Mouse (Mus musculus) left cerebral cortex, adult 6 months (tissue): ENCODE data around the gene Ormdl1. TPM values are rescaled to one million over a fixed set of nuclear protein-coding genes. Genes with fewer than 3 reads are reported as not detected.

Experiments
- long read RNA-seq, 2 experiments: library from polyadenylated mRNA; unstranded; transcript quantifications; one replicate each; pipeline ENCODE4 v2.0.0; 2019 to 2020
- polyA plus RNA-seq: library from polyadenylated mRNA; unstranded; fragments of <200 nt; fragmentation: Nextera tagmentation; gene quantifications from 2 replicates; pipeline ENCODE4 v1.2.3, GENCODE M21; 2021

Gene Ormdl1
- 12.0 and 16.6 TPM in 2 replicates for polyA plus RNA-seq
- long read RNA-seq, experiment 1, transcript Ormdl1-201 (4 exons, 1,910 nt), result major isoform, 130 of 138 reads
- long read RNA-seq, experiment 1, partial matches to known transcripts, result 3 of 138 reads
- long read RNA-seq, experiment 1, other reads (novel, unspliced or antisense), result 5 of 138 reads
- long read RNA-seq, experiment 2, transcript Ormdl1-201 (4 exons, 1,910 nt), result major isoform, 20 of 21 reads
- long read RNA-seq, experiment 2, partial matches to known transcripts, result 1 of 21 reads
- long read RNA-seq, experiment 2, other reads (novel, unspliced or antisense), result 0 of 21 reads

DNA sequence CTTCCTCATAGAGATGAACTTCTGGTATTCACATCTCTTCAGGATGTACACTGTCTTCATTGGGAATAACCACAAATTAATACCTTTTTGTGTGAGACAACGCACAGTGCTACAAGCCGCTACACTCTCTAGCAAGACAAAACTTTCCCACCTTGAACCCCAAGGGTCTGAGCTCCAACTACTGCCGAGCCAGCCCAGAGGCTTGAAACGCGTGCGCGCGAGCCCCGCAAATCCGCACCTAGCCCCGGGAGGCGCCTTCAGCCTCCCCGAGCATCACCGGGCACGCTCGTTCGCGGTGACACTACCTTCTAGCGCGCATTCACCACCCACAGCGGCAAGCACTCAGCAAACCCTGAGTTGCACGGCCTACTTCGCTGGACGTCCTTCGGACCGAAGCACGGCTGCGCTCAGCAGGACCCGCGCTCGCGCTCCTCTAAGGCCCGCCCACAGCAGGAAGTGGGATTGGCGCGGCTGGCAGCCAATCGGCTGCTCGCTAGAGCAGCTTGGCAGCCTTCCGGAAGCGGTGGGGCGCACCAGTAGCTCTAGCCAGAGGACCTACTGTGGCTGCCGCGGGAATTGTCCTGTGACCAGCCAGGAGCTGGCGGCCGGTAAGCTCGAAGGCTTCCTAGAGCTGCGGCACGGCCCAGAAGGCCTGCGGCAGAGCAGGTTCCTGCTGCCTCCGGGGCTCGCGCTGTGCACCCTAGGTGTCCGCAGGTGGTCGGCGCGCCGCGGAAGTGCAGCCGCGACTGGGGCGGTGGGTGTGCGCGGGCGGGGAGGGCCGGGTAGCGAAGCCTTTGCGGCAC, at the start of gene Ormdl1, which contains the start of the genes Pms1 and Gm28778:
Ormdl1 (plus strand) TSS at position 515 of the 803 bp plus-strand sequence.
Pms1 (minus strand) TSS at position 438 of the 803 bp plus-strand sequence.
Gm28778 (plus strand) TSS at position 531 of the 803 bp plus-strand sequence.

DNA sequence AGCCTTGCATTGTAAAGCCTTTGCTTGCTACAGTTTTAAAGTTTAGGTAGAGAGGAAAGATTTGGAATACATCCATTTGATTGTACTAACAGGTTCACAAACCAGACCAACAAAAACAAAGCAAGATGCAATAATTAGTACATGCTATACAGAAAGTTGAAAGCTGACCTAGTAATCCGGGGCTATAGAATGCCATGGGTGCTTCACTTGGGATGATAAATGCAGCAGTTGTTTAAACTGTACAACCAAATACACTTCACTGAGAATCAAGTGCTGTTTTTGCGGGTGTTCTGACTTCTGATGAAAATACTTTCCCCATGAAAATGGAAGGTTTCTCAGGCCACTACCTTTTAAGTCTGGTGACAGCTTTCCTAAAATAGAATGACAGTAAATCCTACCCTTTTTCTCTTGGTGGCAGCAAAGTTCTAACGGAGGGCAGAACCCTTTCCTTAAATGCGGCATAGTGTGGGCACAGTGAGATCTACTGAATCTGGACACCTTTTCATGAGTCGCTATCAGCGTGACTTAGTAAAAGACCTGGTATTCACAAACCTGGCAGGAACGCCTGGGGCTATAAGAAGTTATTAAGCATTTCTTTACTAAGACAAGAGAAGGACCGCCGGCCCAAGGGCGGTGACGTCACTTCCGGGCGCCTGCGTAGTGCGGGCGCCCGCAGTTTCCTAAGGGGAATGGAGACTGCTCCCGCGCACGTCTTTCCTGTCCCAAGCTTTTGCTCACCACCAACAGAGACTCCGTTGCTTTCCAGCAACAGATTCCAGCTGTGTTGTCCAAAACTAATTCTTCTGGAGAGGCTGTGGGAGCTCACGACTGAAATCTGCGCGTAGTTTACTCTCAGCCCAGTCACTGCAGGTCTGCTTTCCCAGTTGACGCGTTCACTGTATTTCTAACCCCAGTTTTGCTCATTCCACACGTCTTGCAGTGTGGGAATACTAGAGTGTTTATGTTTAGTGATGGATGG, 16.4 kb downstream of the Ormdl1 start, which contains the start of gene Osgepl1:
Osgepl1 (plus strand) TSS at position 636 of the 979 bp plus-strand sequence.

DNA sequence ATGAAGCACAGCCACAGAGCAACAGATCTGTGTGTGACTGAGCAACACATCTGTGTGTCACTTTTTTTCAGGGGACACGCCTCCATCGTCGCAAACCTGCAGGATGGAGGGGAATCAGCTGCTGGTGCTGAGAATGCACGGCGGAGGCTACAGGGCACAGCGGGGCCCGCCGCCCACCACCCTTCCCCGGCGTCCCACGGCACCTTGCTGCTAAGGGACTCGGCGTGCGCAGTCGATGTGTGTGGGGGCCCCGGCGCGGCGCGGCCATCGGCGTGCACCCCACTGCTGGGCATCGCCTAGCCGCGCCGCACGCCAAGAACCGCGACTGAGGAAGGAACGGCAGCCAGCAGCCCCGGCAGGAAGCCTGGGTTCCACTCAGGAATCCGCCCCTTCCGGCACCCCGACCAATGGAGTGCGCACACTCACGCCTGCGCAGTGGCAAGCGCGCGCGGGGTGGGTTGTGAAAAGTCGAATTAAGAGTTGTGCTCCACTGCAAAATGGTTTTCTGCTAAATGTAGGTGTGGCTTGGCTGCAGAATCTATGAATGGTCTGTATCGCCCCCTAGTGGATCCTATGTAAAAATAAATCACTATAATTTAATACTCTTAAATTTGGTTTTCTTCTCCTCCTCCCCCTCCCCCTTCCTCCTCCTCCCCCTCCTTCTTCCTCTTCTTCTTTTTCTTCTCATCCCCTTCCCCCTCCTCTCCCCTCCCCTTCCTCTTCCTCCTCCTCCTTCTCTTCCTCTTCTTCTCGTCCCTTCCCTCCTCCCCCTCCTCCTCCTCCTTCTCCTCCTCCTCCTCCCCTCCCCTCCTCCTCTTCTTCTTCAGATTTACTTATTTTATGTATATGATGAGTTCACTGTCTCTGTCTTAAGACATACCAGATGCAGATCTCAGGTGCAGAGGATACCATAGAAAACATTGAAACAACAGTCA, 55.7 kb downstream of the Ormdl1 start, which contains the start of the genes Asdurf, Gm28551 and Asnsd1:
Asdurf (minus strand) TSS at position 293 of the 935 bp plus-strand sequence.
Gm28551 (minus strand) TSS at position 341 of the 935 bp plus-strand sequence.
Asnsd1 (minus strand) TSS at position 426 of the 935 bp plus-strand sequence.

Other genes starting within 250 kb of the Ormdl1 start
- gene Mstn, start 235.5 kb upstream of the Ormdl1 start, polyA plus RNA-seq, result 0.08 and 0.13 TPM in 2 replicates
- not detected in 2 replicates for gene 1700019A02Rik, start 109.5 kb upstream of the Ormdl1 start, polyA plus RNA-seq
- 4.6 and 6.2 TPM in 2 replicates for gene Pms1, start 77 bp upstream of the Ormdl1 start, polyA plus RNA-seq
- gene Gm28778, start within 50 bp of the Ormdl1 start, polyA plus RNA-seq, result 0.26 and 0.80 TPM in 2 replicates
- 17.4 and 18.7 TPM in 2 replicates for gene Osgepl1, start 16.5 kb downstream of the Ormdl1 start, polyA plus RNA-seq
- gene Asdurf, start 55.5 kb downstream of the Ormdl1 start, polyA plus RNA-seq, result 1.6 TPM in 2 replicates
- gene Gm28551, start 55.6 kb downstream of the Ormdl1 start, polyA plus RNA-seq, result 0.39 and 0.58 TPM in 2 replicates
- gene Asnsd1, start 55.7 kb downstream of the Ormdl1 start, polyA plus RNA-seq, result 23.5 and 23.6 TPM in 2 replicates